22 mouse cellular contexts compared by ENCODE assay signal in the genomic region with DNA sequence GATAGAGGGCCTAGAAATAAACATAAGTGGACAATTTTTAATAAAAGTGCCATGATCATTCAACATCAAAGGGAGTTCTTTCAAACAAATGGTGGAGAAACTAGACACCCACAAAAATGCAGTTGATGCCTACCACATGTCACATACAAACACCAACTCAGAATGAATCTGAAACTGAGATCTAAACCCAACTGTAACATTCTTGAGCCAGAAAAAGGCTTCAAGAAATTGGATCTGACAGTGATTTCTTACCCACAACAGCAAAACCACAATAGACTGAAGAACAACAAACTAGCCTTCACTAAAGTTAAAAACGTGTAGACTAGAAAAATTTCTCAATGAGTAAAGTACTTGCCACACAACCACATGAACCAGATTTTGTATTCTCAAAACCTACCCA. TPM values are rescaled to one million over a fixed set of nuclear protein-coding genes. Genes with fewer than 3 reads are reported as not detected.
DNase-seq lines count a peak whose midpoint lies in the region; ATAC-seq and TF ChIP-seq lines count a peak whose summit lies in the region.
"Had no signal": no experiment of that assay in that cellular context is flagged by ENCODE, and none has a peak within 500 bp of the region (broad histone marks: within the 10 kb centered on the region; RNA-seq: fewer than 3 reads in every experiment).

No protein-coding gene starts in this region.

- no peak overlapping the region for H3K4me2 ChIP-seq in kidney, postnatal 0 days (ENCODE audit: low read length)
- H3K4me2 ChIP-seq in hindbrain, embryonic 11.5 days (replicated peaks; ENCODE audit: low read depth, low read length): no peak overlapping the region
- H3K4me2 ChIP-seq: forebrain, embryonic 12.5 days; heart, embryonic 11.5 days; heart, embryonic 15.5 days; hindbrain, embryonic 14.5 days had no signal

- H3K9me3 ChIP-seq in kidney, postnatal 0 days (replicated peaks; ENCODE audit: low read length): no peaks in the 10 kb centered on the region
- H3K9me3 ChIP-seq in hindbrain, embryonic 11.5 days (ENCODE audit: control insufficient read depth, low read length): no peaks in the 10 kb centered on the region
- H3K9me3 ChIP-seq: forebrain, embryonic 12.5 days; heart, embryonic 15.5 days had no signal

- ATAC-seq in kidney, postnatal 0 days (replicated peaks; ENCODE audit: low FRiP score, low read depth): no peak
- no peak for ATAC-seq in hindbrain, embryonic 11.5 days (ENCODE audit: low FRiP score)
- ATAC-seq: forebrain, embryonic 16.5 days; intestine, embryonic 16.5 days had no signal

- TF ChIP-seq CTCF in kidney, postnatal 0 days (IDR thresholded peaks at IDR 0.05; ENCODE audit: low read depth): no peak

- WGBS in kidney, postnatal 0 days: 44% methylated on average over 1 of the region's 1 CpGs
- 77% methylated on average over 1 of the region's 1 CpGs for WGBS in hindbrain, embryonic 11.5 days

- H3K27me3 ChIP-seq in kidney, postnatal 0 days (ENCODE audit: insufficient read depth, low read length): no peaks in the 10 kb centered on the region
- H3K27me3 ChIP-seq in hindbrain, embryonic 11.5 days (ENCODE audit: control insufficient read depth, insufficient read depth, low read length): no peaks in the 10 kb centered on the region
- H3K27me3 ChIP-seq: forebrain, embryonic 12.5 days; heart, embryonic 15.5 days had no signal

- H3K4me1 ChIP-seq in kidney, postnatal 0 days (replicated peaks; ENCODE audit: insufficient read depth, low read length): no peaks in the 10 kb centered on the region
- no peaks in the 10 kb centered on the region for H3K4me1 ChIP-seq in hindbrain, embryonic 11.5 days (replicated peaks; ENCODE audit: control insufficient read depth, insufficient read depth, low read length)
- H3K4me1 ChIP-seq: forebrain, embryonic 12.5 days had no signal

- no peak overlapping the region for H3K27ac ChIP-seq in kidney, postnatal 0 days
- no peak overlapping the region for H3K27ac ChIP-seq in hindbrain, embryonic 11.5 days (ENCODE audit: low read depth, low read length)
- H3K27ac ChIP-seq: forebrain, embryonic 12.5 days; heart, adult 2 months; heart, embryonic 15.5 days; hindbrain, embryonic 14.5 days had no signal

- DNase-seq in kidney, postnatal 0 days (ENCODE audit: low spot score): peak; percentile 8
- DNase-seq in kidney, adult 8-10 months: no peak
- DNase-seq in Muller cell, postnatal 12 days (ENCODE audit: inconsistent ontology term): peak; percentile 55
- peak; percentile 51 for DNase-seq in induced T-regulatory cell, adult 2 months (ENCODE audit: low read depth)
- no peak for DNase-seq in spleen, postnatal 36 days (ENCODE audit: low spot score in 2 of 2)
- no peak for DNase-seq in hindbrain, embryonic 11.5 days (ENCODE audit: low spot score)
- no peak for DNase-seq in c-Kit-positive CD71-positive TER-119-positive erythroid progenitor cells, embryonic 14.5 days (ENCODE audit: low spot score)
- DNase-seq: adrenal gland, adult 8-10 months; adrenal gland, postnatal 36 days; B cell, adult 2 months; cerebellum, adult 11 months; cerebellum, adult 9-10 months; cerebellum, postnatal 36 days; gastrocnemius, postnatal 14 days; heart, adult 2 months; heart, postnatal 14 days had no signal

- H3K9ac ChIP-seq in kidney, postnatal 0 days (ENCODE audit: low read depth, low read length): no peak overlapping the region
- H3K9ac ChIP-seq in hindbrain, embryonic 11.5 days (ENCODE audit: low read depth, low read length): no peak overlapping the region
- H3K9ac ChIP-seq: forebrain, embryonic 12.5 days; heart, embryonic 15.5 days; hindbrain, embryonic 14.5 days had no signal

- H3K4me3 ChIP-seq in kidney, postnatal 0 days (replicated peaks; ENCODE audit: low read depth, low read length): no peak overlapping the region
- H3K4me3 ChIP-seq in hindbrain, embryonic 11.5 days (ENCODE audit: low read depth, low read length): no peak overlapping the region
- H3K4me3 ChIP-seq: forebrain, embryonic 12.5 days; heart, adult 2 months; heart, embryonic 15.5 days had no signal

- H3K36me3 ChIP-seq in kidney, postnatal 0 days (ENCODE audit: insufficient read depth, low read length): no peaks in the 10 kb centered on the region
- H3K36me3 ChIP-seq in hindbrain, embryonic 11.5 days (ENCODE audit: control insufficient read depth, insufficient read depth, low read length): no peaks in the 10 kb centered on the region
- H3K36me3 ChIP-seq: forebrain, embryonic 12.5 days; heart, embryonic 15.5 days had no signal

RNA-seq across cellular contexts. Expression of a gene that starts 52.3 kb away (rescaled TPM):
- 33.3 and 35.5 TPM in 2 replicates for polyA plus RNA-seq in kidney, postnatal 0 days (2015; fragmentation: Nextera tagmentation; extraction: Ambion mirVana)
- polyA plus RNA-seq in hindbrain, embryonic 11.5 days (2014; fragmentation: Nextera tagmentation; extraction: Ambion mirVana): 29.3 and 32.3 TPM in 2 replicates

Comparison
In these comparisons a context has a peak if more than half of its experiments do, and no peak if none do; other contexts are left out.
1. DNase-seq: peak in kidney, postnatal 0 days (single experiment), Muller cell, postnatal 12 days (single experiment) and induced T-regulatory cell, adult 2 months (single experiment); none in kidney, adult 8-10 months (0 of 2), spleen, postnatal 36 days (0 of 2), hindbrain, embryonic 11.5 days (single experiment) and c-Kit-positive CD71-positive TER-119-positive erythroid progenitor cells, embryonic 14.5 days (single experiment).